8 mouse cellular contexts compared by ENCODE assay signal in genomic region chr13:70840161-70840560, GRCm38 (mm10). TPM values are rescaled to one million over a fixed set of nuclear protein-coding genes. Genes with fewer than 3 reads are reported as not detected.
DNase-seq lines count a peak whose midpoint lies in the region; ATAC-seq and TF ChIP-seq lines count a peak whose summit lies in the region.

No protein-coding gene starts in this region.

- no peak overlapping the region for H3K27ac ChIP-seq in heart, postnatal 0 days (ENCODE audit: low read depth)
- no peak overlapping the region for H3K27ac ChIP-seq in liver, embryonic 11.5 days (ENCODE audit: low read depth, low read length)
- no peak overlapping the region for H3K27ac ChIP-seq in neural tube, embryonic 14.5 days (ENCODE audit: low read depth, low read length)

- H3K4me3 ChIP-seq in heart, postnatal 0 days (ENCODE audit: low read depth, low read length) = no peak overlapping the region
- H3K4me3 ChIP-seq in liver, embryonic 11.5 days (ENCODE audit: low read depth, low read length) = no peak overlapping the region
- H3K4me3 ChIP-seq in neural tube, embryonic 14.5 days (ENCODE audit: low read depth, low read length) = peak overlapping the region; percentile 46; the same call in 1 of the 2 replicates

- DNase-seq in 416B (ENCODE audit: low read depth) = peak; percentile 51
- peak; percentile 74 for DNase-seq in adrenal gland, postnatal 14 days
- peak; percentile 56 for DNase-seq in embryo, embryonic 11.5 days (ENCODE audit: low read depth, low spot score)
- peak; percentile 52 for DNase-seq in heart, postnatal 0 days (ENCODE audit: low spot score)
- peak; percentile 85 for DNase-seq in kidney, postnatal 14 days
- DNase-seq in liver, embryonic 11.5 days (ENCODE audit: low spot score) = peak; percentile 43
- DNase-seq in thymus, postnatal 36 days = peak; percentile 29 to 34

- H3K9ac ChIP-seq in heart, postnatal 0 days (replicated peaks; ENCODE audit: low read depth, low read length) = no peak overlapping the region
- no peak overlapping the region for H3K9ac ChIP-seq in liver, embryonic 11.5 days (ENCODE audit: low read depth, low read length)
- H3K9ac ChIP-seq in neural tube, embryonic 14.5 days (replicated peaks; ENCODE audit: low read depth, low read length) = no peak overlapping the region

- 0 out of 2 replicates have a peak, but pooled peaks cover 4% of the 10 kb centered on the region for H3K4me1 ChIP-seq in heart, postnatal 0 days (ENCODE audit: control insufficient read depth, insufficient read depth)
- H3K4me1 ChIP-seq in liver, embryonic 11.5 days (replicated peaks; ENCODE audit: control insufficient read depth, insufficient read depth, low read length) = no peaks in the 10 kb centered on the region; the same call in 1 of the 2 replicates
- 0 out of 2 replicates have a peak, but pooled peaks cover 3% of the 10 kb centered on the region for H3K4me1 ChIP-seq in neural tube, embryonic 14.5 days (ENCODE audit: control insufficient read depth, insufficient read depth, low read length)

- WGBS in heart, postnatal 0 days = 7% methylated on average over 6 of the region's 6 CpGs
- 8% methylated on average over 6 of the region's 6 CpGs for WGBS in liver, embryonic 11.5 days
- 10% methylated on average over 6 of the region's 6 CpGs for WGBS in neural tube, embryonic 14.5 days

- peak; percentile 41; the same call in 1 of the 2 replicates for ATAC-seq in heart, postnatal 0 days (ENCODE audit: insufficient read depth, low read depth)
- no peak for ATAC-seq in liver, embryonic 11.5 days (replicated peaks; ENCODE audit: low FRiP score)
- ATAC-seq in neural tube, embryonic 14.5 days (ENCODE audit: low read depth) = peak; percentile 83

- no peaks in the 10 kb centered on the region for H3K9me3 ChIP-seq in heart, postnatal 0 days (replicated peaks; ENCODE audit: control insufficient read depth, low read length)
- H3K9me3 ChIP-seq in liver, embryonic 11.5 days (ENCODE audit: control insufficient read depth, low read length) = no peaks in the 10 kb centered on the region
- no peaks in the 10 kb centered on the region for H3K9me3 ChIP-seq in neural tube, embryonic 14.5 days (ENCODE audit: control insufficient read depth, low read length)

- peak; percentile 92 for TF ChIP-seq CTCF in heart, postnatal 0 days (IDR thresholded peaks at IDR 0.05; ENCODE audit: low read depth)

- H3K36me3 ChIP-seq in heart, postnatal 0 days (replicated peaks; ENCODE audit: control insufficient read depth, insufficient read depth, low read length) = no peaks in the 10 kb centered on the region
- H3K36me3 ChIP-seq in liver, embryonic 11.5 days (ENCODE audit: control insufficient read depth, insufficient read depth, low read length) = no peaks in the 10 kb centered on the region
- H3K36me3 ChIP-seq in neural tube, embryonic 14.5 days (ENCODE audit: control insufficient read depth, insufficient read depth, low read length) = no peaks in the 10 kb centered on the region

- TF ChIP-seq EP300 in heart, postnatal 0 days (IDR thresholded peaks at IDR 0.05; ENCODE audit: low read depth) = no peak

- H3K4me2 ChIP-seq in heart, postnatal 0 days (ENCODE audit: low read depth, low read length) = no peak overlapping the region
- H3K4me2 ChIP-seq in liver, embryonic 11.5 days = no peak overlapping the region
- peak overlapping the region; percentile 72 for H3K4me2 ChIP-seq in neural tube, embryonic 14.5 days (ENCODE audit: low read depth, low read length)

- H3K27me3 ChIP-seq in heart, postnatal 0 days (ENCODE audit: control insufficient read depth, insufficient read depth, low read length) = peaks cover 28% of the 10 kb centered on the region
- H3K27me3 ChIP-seq in liver, embryonic 11.5 days (replicated peaks; ENCODE audit: control insufficient read depth, insufficient read depth, low read length) = peaks cover 25% of the 10 kb centered on the region
- no peaks in the 10 kb centered on the region for H3K27me3 ChIP-seq in neural tube, embryonic 14.5 days (ENCODE audit: control insufficient read depth, insufficient read depth, low read length)

RNA-seq across cellular contexts. Expression of gene Adamts16, which starts 1.4 kb away (rescaled TPM):
- total RNA-seq in adrenal gland, postnatal 14 days (2021) = 1.2 TPM in 2 replicates
- total RNA-seq in heart, postnatal 0 days (2014; rRNA removed; ENCODE audit: low replicate concordance) = 0.57 TPM in 1 of 2 replicates, not detected in the other
- 0.05 and 0.10 TPM in 2 replicates for polyA plus RNA-seq in heart, postnatal 0 days (2015; fragmentation: Nextera tagmentation; extraction: Ambion mirVana)
- 0.14 and 0.19 TPM in 2 replicates for polyA plus RNA-seq in liver, embryonic 11.5 days (2014; fragmentation: Nextera tagmentation; extraction: Ambion mirVana)
- 8.0 and 8.4 TPM in 2 replicates for polyA plus RNA-seq in neural tube, embryonic 14.5 days (2014; fragmentation: Nextera tagmentation; extraction: Ambion mirVana)

Comparison
In these comparisons a context has a peak if more than half of its experiments do, and no peak if none do; other contexts are left out.
1. DNase-seq: peak in every context shown above with its lines; median percentile 85 in kidney, postnatal 14 days; 74 in adrenal gland, postnatal 14 days; 56 in embryo, embryonic 11.5 days; 52 in heart, postnatal 0 days; 51 in 416B; 43 in liver, embryonic 11.5 days; 32 in thymus, postnatal 36 days.